Mouse (Mus musculus) stomach, embryonic 15.5 days (tissue): ENCODE results near the gene Poln. TPM values are rescaled to one million over a fixed set of nuclear protein-coding genes. Genes with fewer than 3 reads are reported as not detected.

Experiments
- ATAC-seq: fragments of 200-750 bp; cut with Nextera tagmentation; 2 replicates; pipeline ENCODE4 v1.8.0; 2017; ENCODE audit warnings: low read depth, moderate number of reproducible peaks, moderate TSS enrichment; ENCODE audit not compliant: insufficient read depth, low FRiP score
- H3K27ac ChIP-seq: fragments of 300-500 bp; sonication (generic); 2 replicates; pipeline ENCODE4 v1.5.1; 2015; ENCODE audit warnings: mild to moderate bottlenecking, inconsistent platforms
- H3K27me3 ChIP-seq: fragments of 300-500 bp; sonication (generic); replicated peaks from 2 replicates; pipeline ENCODE4 v1.6.1; 2015; ENCODE audit warnings: inconsistent platforms
- H3K36me3 ChIP-seq: fragments of 300-500 bp; sonication (generic); 2 replicates; pipeline ENCODE4 v1.6.1; 2015; ENCODE audit warnings: inconsistent platforms
- H3K4me1 ChIP-seq: fragments of 300-500 bp; sonication (generic); 2 replicates; pipeline ENCODE4 v1.6.1; 2015; ENCODE audit warnings: inconsistent platforms
- H3K4me2 ChIP-seq: fragments of 300-500 bp; sonication (generic); 2 replicates; pipeline ENCODE4 v1.6.1; 2015; ENCODE audit warnings: mild to moderate bottlenecking, inconsistent platforms
- H3K4me3 ChIP-seq: fragments of 300-500 bp; sonication (generic); replicated peaks from 2 replicates; pipeline ENCODE4 v1.5.1; 2015; ENCODE audit warnings: inconsistent platforms
- H3K9ac ChIP-seq: fragments of 300-500 bp; sonication (generic); 2 replicates; pipeline ENCODE4 v1.6.1; 2015; ENCODE audit warnings: inconsistent platforms
- H3K9me3 ChIP-seq: fragments of 300-500 bp; sonication (generic); 2 replicates; pipeline ENCODE4 v1.6.1; 2016; ENCODE audit warnings: inconsistent platforms
- WGBS: fragments of 180-500 bp; shearing (Covaris S2); methylation state at CpG from one replicate; pipeline ENCODE4 v1.1.7; 2015; 5-methylcytosine and 5-hydroxymethylcytosine counted together
- polyA plus RNA-seq: library from polyadenylated mRNA; unstranded; fragments of >200 nt; fragmentation: Nextera tagmentation; extraction: Ambion mirVana; gene quantifications from 2 replicates; pipeline ENCODE4 v1.2.1, GENCODE M21; 2015

Poln gene
- polyA plus RNA-seq, 1 experiment from 2014 or later, result 0.92 TPM

DNA sequence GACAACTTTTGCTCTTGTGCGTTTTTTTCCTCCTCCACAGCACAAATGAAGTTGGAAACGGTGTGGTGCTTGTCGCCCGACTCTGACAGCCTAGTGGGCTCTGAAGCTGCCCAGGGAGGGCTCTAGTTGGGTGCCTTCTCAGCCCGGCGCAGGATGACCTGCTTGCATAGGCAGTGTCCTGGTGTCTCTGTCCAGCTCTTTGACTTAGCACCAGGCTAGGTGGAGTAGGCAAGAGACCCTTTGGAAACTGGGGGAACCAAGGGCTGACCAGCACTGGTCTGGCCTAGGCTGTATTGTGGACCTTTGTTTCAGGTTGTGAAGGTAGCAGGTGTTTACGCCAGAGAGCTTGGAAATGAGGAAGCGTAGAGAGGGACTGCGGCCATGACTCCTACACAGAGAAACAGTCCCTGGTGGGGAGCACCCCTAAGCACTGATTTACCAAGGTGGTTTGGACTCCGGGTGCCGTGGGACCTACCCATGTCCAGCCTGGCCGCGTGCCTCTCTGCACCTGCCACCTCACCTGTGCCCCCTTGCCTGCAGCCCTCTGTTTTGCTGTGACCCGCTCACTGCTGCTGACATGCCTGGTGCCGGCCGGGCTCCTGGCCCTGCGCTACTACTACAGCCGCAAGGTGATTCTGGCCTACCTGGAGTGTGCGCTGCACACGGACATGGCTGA is 171.3 kb downstream of the Poln start:
- Histone ChIP-seq H3K27ac (no peak overlapping the region), H3K4me1 (peaks cover 21% of the 10 kb centered on the region), H3K9ac (no peak overlapping the region), H3K27me3 (peaks cover 54% of the 10 kb centered on the region), H3K9me3 (no peaks in the 10 kb centered on the region), H3K4me2 (peak overlapping the region; percentile 99), H3K4me3 (peak overlapping the region; percentile 62), H3K36me3 (no peaks in the 10 kb centered on the region)
- WGBS, result 72% methylated on average over 20 of the region's 20 CpGs
- ATAC-seq, result no peak

- ATAC-seq, result no peak
- Histone ChIP-seq H3K36me3 (no peaks in the 10 kb centered on the region), H3K4me3 (peak overlapping the region; percentile 62), H3K4me2 (peak overlapping the region; percentile 99), H3K9ac (peak overlapping the region; percentile 16; the same call in 1 of the 2 replicates), H3K9me3 (no peaks in the 10 kb centered on the region), H3K4me1 (peaks cover 21% of the 10 kb centered on the region), H3K27me3 (peaks cover 54% of the 10 kb centered on the region), H3K27ac (no peak overlapping the region)
- WGBS, result under 1% methylated on average over 57 of the region's 80 CpGs
Measured at GRCm38 (mm10) chr5:33997051-33997741, 172.1 kb downstream of the Poln start.

DNA sequence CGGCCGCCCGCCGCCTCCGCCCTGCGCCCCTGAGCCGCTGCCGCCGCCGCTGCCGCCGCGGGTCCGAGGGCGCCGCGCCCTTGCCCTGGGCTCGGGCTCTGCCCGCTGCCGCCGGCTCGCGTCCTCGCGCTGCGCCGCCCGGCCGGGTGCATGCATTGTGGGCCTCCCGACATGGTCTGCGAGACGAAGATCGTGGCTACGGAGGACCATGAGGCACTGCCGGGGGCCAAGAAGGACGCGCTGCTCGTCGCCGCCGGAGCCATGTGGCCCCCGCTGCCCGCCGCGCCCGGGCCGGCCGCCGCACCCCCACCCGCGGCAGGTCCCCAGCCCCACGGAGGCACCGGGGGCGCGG is 172.6 kb downstream of the Poln start:
- Histone ChIP-seq H3K4me2 (peak overlapping the region; percentile 99), H3K4me3 (peak overlapping the region; percentile 62), H3K4me1 (peaks cover 21% of the 10 kb centered on the region), H3K9me3 (no peaks in the 10 kb centered on the region), H3K9ac (peak overlapping the region; percentile 16; the same call in 1 of the 2 replicates), H3K36me3 (no peaks in the 10 kb centered on the region), H3K27ac (no peak overlapping the region), H3K27me3 (peaks cover 54% of the 10 kb centered on the region)
- 0 out of 2 replicates have a peak, but pooled peaks have one; percentile 17 for ATAC-seq
- 2% methylated on average over 52 of the region's 55 CpGs for WGBS

DNA sequence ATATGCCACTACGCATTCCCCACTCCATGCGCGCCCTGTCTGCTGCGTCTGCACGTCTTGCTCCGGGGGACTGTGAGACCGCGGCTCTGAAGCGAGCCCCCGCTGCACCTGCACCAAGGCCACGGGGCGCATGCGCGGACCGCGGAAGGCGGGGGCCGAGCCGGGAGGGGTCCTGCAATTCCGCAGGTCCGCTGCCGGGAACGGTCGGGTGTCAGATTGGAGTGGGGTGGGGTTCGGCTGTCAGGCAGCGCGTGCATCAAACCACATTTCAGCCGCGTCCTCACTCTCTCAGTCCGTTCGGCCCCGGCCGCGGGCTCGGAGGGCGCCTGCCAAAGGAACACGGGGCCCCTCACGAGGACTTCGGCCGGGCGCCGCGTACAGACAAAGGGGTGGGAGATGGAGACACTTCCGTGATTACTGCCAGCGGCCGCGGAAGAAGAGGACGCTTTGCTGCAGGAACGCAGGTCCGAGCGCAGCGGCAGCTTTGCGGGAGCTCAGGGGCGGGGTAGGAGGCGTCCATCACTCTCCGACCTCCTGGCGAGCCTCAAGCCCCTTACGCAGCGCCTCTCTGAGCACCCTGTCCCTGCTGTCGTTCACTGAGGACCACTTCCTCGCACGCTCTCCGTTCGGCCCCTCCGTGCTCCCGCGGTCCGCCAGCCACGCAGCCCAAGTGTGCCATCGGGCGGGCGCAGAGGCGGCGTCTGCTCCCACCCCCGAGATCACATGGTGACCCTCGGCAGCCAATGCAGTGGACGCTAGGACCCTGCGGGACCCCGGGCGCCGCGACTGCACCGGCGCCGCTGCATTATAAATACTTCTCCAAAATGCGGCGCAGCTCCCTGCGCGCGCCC is 173.2 kb downstream of the Poln start, which contains the start of gene Nat8l:
TSS of gene Nat8l (plus strand) at position 142 of the 851 bp plus-strand sequence.
- Histone ChIP-seq H3K27me3 (peaks cover 54% of the 10 kb centered on the region), H3K4me2 (peak within 1 kb of the TSS; percentile 99), H3K4me3 (peak within 1 kb of the TSS; percentile 62), H3K9ac (peak within 1 kb of the TSS; percentile 18; the same call in 1 of the 2 replicates), H3K36me3 (no peaks in the 10 kb centered on the region), H3K27ac (peak within 1 kb of the TSS; percentile 36; the same call in 1 of the 2 replicates), H3K4me1 (peaks cover 21% of the 10 kb centered on the region), H3K9me3 (no peaks in the 10 kb centered on the region)
- under 1% methylated on average over 90 of the region's 90 CpGs for WGBS
- peak; percentile 59; the same call in 1 of the 2 replicates for ATAC-seq

DNA sequence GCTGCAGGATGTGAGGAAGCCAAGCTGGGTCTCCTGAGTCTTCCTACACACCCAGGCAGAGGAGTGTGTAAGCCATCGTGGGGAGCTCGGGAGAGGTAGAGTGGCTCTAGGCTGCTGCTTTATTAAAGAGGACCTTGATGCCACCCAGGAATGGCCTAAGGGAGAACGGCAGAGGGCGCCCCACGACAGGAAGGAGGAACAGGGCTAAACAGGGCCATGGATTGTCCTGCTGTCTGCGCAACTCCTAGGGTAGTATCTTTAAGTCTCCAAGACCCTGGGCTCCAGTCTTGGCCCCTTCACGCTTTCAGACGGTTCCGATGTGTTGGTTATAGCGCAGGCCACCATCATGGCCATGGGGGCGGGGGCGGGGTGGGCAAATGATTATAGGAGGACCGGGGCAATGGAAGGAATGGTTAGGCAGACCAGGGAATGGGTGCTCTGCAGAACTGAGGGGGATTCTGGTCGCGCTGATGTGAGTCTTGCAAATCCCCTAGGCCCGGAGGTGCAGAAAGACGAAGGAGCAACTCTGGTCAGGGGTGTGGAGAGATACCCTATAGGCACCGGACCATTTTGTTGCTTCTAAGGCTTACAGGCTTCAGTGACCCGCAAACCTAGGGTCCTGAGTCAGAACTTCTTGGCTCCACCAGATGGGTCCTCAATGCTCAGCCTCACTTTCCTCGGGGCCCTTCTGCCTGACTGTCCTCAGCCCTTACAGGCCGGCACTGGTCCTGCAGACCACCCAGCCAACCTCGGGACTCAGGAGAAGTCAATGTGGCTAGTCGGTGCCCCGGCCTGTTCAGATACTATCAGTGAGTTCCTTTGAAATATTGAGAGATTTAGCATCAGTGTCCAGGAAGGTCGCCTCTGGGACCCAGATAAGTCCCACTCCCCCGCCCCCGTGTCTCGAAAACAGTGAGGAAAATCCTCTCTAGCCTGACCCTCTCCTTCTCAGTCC is 174.3 kb downstream of the Poln start:
- WGBS, result 34% methylated on average over 28 of the region's 28 CpGs
- no peak overlapping the region for H3K9ac ChIP-seq
- no peak overlapping the region for H3K27ac ChIP-seq

GRCm38 (mm10) chr5:33983309-33984121 is 185.7 kb downstream of the Poln start, which contains the start of gene Gm1673:
Gene Gm1673 (plus strand): TSS chr5:33983433.
- under 1% methylated on average over 85 of the region's 88 CpGs for WGBS

More for the DNA sequence above, 174.3 kb downstream of the Poln start:
- peak overlapping the region; percentile 62 for H3K4me3 ChIP-seq
- peaks cover 54% of the 10 kb centered on the region for H3K27me3 ChIP-seq
- no peaks in the 10 kb centered on the region for H3K9me3 ChIP-seq
- peaks cover 21% of the 10 kb centered on the region for H3K4me1 ChIP-seq
- H3K36me3 ChIP-seq, result no peaks in the 10 kb centered on the region
- H3K4me2 ChIP-seq, result peak overlapping the region; percentile 99
- ATAC-seq, result no peak

DNA sequence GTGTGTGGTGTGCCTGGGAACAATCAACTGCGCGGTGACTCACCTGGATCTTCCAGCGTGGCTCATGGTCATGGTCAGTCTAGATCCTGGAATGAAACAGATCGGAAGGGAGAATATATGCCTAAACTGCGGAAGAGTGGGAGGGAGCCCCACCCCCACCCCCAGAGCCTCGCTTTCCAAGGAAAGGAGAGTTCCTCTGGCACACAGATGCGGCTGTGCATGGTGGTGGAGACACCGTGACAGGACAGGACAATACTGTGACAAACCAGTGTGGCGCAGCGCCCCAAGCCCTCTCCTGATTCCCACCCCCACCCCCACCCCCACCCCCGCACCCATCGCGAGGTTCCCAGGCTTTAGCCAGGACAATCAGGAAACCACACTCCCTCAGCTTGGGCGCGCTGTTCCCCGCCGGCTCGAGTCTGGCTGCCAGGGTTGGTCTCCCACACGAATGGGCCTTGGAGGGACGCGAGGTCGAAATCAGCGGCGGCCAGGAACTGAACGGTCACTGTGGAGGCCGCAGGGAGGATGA is 186.5 kb downstream of the Poln start:
- H3K9ac ChIP-seq, result peak overlapping the region; percentile 54

More at GRCm38 (mm10) chr5:33983309-33984121, 185.7 kb downstream of the Poln start, which contains the start of gene Gm1673:
- no peaks in the 10 kb centered on the region for H3K36me3 ChIP-seq
- peak within 1 kb of the TSS; percentile 95 for H3K4me2 ChIP-seq
- peak within 1 kb of the TSS; percentile 48; the same call in 1 of the 2 replicates for H3K27ac ChIP-seq
- no peaks in the 10 kb centered on the region for H3K9me3 ChIP-seq
- H3K9ac ChIP-seq, result peak within 1 kb of the TSS; percentile 54
- peak within 1 kb of the TSS; percentile 85 for H3K4me3 ChIP-seq
- peaks cover 12% of the 10 kb centered on the region for H3K4me1 ChIP-seq
- peak; percentile 75 for ATAC-seq
- H3K27me3 ChIP-seq, result no peaks in the 10 kb centered on the region; the same call in 1 of the 2 replicates

GRCm38 (mm10) chr5:33976267-33976666 is 193.0 kb downstream of the Poln start:
- no peak overlapping the region for H3K4me3 ChIP-seq
- H3K27ac ChIP-seq, result no peak overlapping the region
- H3K9ac ChIP-seq, result no peak overlapping the region
- H3K36me3 ChIP-seq, result no peaks in the 10 kb centered on the region
- no peak overlapping the region for H3K4me2 ChIP-seq
- 41% methylated on average over 3 of the region's 3 CpGs for WGBS
- H3K4me1 ChIP-seq, result no peaks in the 10 kb centered on the region
- no peaks in the 10 kb centered on the region for H3K27me3 ChIP-seq
- no peaks in the 10 kb centered on the region for H3K9me3 ChIP-seq
- ATAC-seq, result no peak

More for the DNA sequence above, 186.5 kb downstream of the Poln start:
- WGBS, result 4% methylated on average over 26 of the region's 26 CpGs
- Histone ChIP-seq H3K36me3 (no peaks in the 10 kb centered on the region), H3K4me2 (peak overlapping the region; percentile 95), H3K27me3 (no peaks in the 10 kb centered on the region; the same call in 1 of the 2 replicates), H3K4me3 (peak overlapping the region; percentile 85), H3K4me1 (peaks cover 12% of the 10 kb centered on the region), H3K27ac (peak overlapping the region; percentile 48; the same call in 1 of the 2 replicates), H3K9me3 (no peaks in the 10 kb centered on the region)
- 0 out of 2 replicates have a peak, but pooled peaks have one; percentile 4 for ATAC-seq

GRCm38 (mm10) chr5:33974736-33975135 is 194.5 kb downstream of the Poln start:
- Histone ChIP-seq H3K4me2 (no peak overlapping the region), H3K27me3 (no peaks in the 10 kb centered on the region), H3K36me3 (no peaks in the 10 kb centered on the region), H3K4me1 (no peaks in the 10 kb centered on the region), H3K27ac (no peak overlapping the region), H3K9me3 (no peaks in the 10 kb centered on the region), H3K9ac (no peak overlapping the region), H3K4me3 (no peak overlapping the region)
- WGBS, result 55% methylated on average over 2 of the region's 2 CpGs
- ATAC-seq, result no peak

DNA sequence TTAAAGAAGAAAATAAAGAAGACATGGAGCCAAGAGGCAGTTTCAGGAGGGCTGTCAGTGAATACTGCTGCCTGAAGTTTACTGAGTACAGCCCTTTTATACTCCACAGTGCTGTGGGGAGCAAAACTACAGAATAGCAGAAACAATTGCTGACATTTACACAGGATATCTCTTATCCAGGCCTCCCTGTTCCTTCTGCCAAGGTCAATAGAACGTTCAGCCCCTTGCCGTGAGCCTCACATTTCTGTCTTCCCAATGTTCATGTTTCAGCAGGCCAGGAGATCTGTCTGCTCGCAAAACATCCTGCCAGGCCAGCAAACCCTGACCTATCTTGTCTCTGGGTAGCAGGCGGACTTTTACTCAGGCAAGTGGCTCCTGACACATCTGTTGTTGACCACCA is 209.9 kb downstream of the Poln start:
- Histone ChIP-seq H3K9ac (no peak overlapping the region), H3K4me3 (no peak overlapping the region), H3K36me3 (no peaks in the 10 kb centered on the region), H3K9me3 (no peaks in the 10 kb centered on the region), H3K27me3 (no peaks in the 10 kb centered on the region), H3K4me2 (no peak overlapping the region), H3K27ac (no peak overlapping the region), H3K4me1 (no peaks in the 10 kb centered on the region)
- no peak for ATAC-seq
- 69% methylated on average over 4 of the region's 4 CpGs for WGBS
